Mouse (Mus musculus) kidney, adult 2 months (tissue): ENCODE data around the gene Cdt1.

Source experiments
- CTCF ChIP-seq: fragments of 200-500 bp; conservative IDR thresholded peaks from 2 replicates; pipeline ENCODE4 v1.5.1; 2011; ENCODE audit warnings: low read depth, mild to moderate bottlenecking, control low read depth, low read length, moderate library complexity, mixed read lengths; ENCODE audit not compliant: insufficient read depth, insufficient read length
- POLR2A ChIP-seq: fragments of 200-500 bp; IDR thresholded peaks from one replicate; pipeline ENCODE4 v1.6.1; 2011; ENCODE audit warnings: low read depth, low read length, control low read depth

DNA sequence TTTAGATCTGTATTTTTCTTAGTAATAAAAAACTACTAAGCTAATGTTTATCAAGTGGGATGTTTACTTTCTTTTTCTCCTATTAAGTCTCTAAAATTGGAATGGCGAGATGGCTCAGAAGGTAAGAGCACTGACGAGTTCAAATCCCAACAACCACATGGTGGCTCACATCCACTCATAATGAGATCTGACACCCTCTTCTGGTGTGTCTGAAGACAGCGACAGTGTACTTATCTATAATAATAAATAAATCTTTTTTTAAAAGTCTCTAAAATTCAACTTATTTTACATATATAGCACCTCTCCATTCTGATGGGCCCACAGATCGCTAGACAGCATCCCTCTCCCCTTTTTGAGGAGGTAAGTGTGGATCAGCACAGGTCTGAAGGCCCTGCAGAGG lies 42.4 kb downstream of the Cdt1 start:
- TF ChIP-seq POLR2A (no peak), CTCF (no peak)
